Mouse (Mus musculus): Measurements from ENCODE around the gene Tmem120b.

GRCm38 (mm10) chr5:123151707-123152362, 83.6 kb downstream of the Tmem120b start:
- TF ChIP-seq CTCF (IDR thresholded peaks at IDR 0.05; ENCODE audit: borderline replicate concordance, insufficient read depth, low read length), result no peak
- TF ChIP-seq POLR2A (IDR thresholded peaks at IDR 0.05; ENCODE audit: low read depth, low read length), result no peak
